Mouse (Mus musculus): Measurements from ENCODE around the gene H2-DMb2. TPM values are rescaled to one million over a fixed set of nuclear protein-coding genes. Genes with fewer than 3 reads are reported as not detected.
A peak's percentile ranks its signal among the peaks of the same experiment; 100 is the strongest.

The H2-DMb2 gene
- polyA plus RNA-seq, 1 experiment, result not detected

GRCm38 (mm10) chr17:34120814-34121171 is 22.3 kb upstream of the H2-DMb2 start:
- no peaks in the 10 kb centered on the region for H3K27me3 ChIP-seq (ENCODE audit: control insufficient read depth, insufficient read depth, low read length, poor library complexity, severe bottlenecking)
- H3K4me1 ChIP-seq (ENCODE audit: control insufficient read depth, insufficient read depth, low read length), result no peaks in the 10 kb centered on the region

GRCm38 (mm10) chr17:34121172-34121878 is 21.8 kb upstream of the H2-DMb2 start:
- H3K4me3 ChIP-seq (ENCODE audit: low read depth, low read length), result peak overlapping the region; percentile 95
- no peaks in the 10 kb centered on the region for H3K27me3 ChIP-seq (ENCODE audit: control insufficient read depth, insufficient read depth, low read length, poor library complexity, severe bottlenecking)
- H3K9ac ChIP-seq (ENCODE audit: low read depth, poor library complexity, severe bottlenecking), result peak overlapping the region; percentile 98
- H3K4me1 ChIP-seq (ENCODE audit: control insufficient read depth, insufficient read depth, low read length), result no peaks in the 10 kb centered on the region
- H3K36me3 ChIP-seq (ENCODE audit: control insufficient read depth, insufficient read depth, low read length, poor library complexity, severe bottlenecking), result peaks cover 29% of the 10 kb centered on the region
- no peaks in the 10 kb centered on the region for H3K9me3 ChIP-seq (replicated peaks; ENCODE audit: control insufficient read depth, insufficient read depth, low read length, poor library complexity, severe bottlenecking)
- H3K27ac ChIP-seq (ENCODE audit: insufficient read depth, low read length), result peak overlapping the region; percentile 85
- TF ChIP-seq EP300 (IDR thresholded peaks at IDR 0.05; ENCODE audit: insufficient read depth, low read depth, low read length) (no peak), CTCF (IDR thresholded peaks at IDR 0.05; ENCODE audit: low read depth, low read length) (no peak), POLR2A (IDR thresholded peaks at IDR 0.05; ENCODE audit: insufficient read depth, low read length) (no peak)

More at GRCm38 (mm10) chr17:34120814-34121171, 22.3 kb upstream of the H2-DMb2 start:
- Histone ChIP-seq H3K9me3 (replicated peaks; ENCODE audit: control insufficient read depth, insufficient read depth, low read length, poor library complexity, severe bottlenecking) (no peaks in the 10 kb centered on the region), H3K4me3 (ENCODE audit: low read depth, low read length) (peak overlapping the region; percentile 95), H3K36me3 (ENCODE audit: control insufficient read depth, insufficient read depth, low read length, poor library complexity, severe bottlenecking) (peaks cover 34% of the 10 kb centered on the region), H3K9ac (ENCODE audit: low read depth, poor library complexity, severe bottlenecking) (peak overlapping the region; percentile 98), H3K27ac (ENCODE audit: insufficient read depth, low read length) (peak overlapping the region; percentile 88)
- TF ChIP-seq CTCF (IDR thresholded peaks at IDR 0.05; ENCODE audit: low read depth, low read length) (no peak), EP300 (IDR thresholded peaks at IDR 0.05; ENCODE audit: insufficient read depth, low read depth, low read length) (no peak; the same call in 1 of the 2 replicates), POLR2A (IDR thresholded peaks at IDR 0.05; ENCODE audit: insufficient read depth, low read length) (no peak)

- H3K4me3 ChIP-seq (ENCODE audit: low read depth, low read length), result peak overlapping the region; percentile 95
- H3K36me3 ChIP-seq (ENCODE audit: control insufficient read depth, insufficient read depth, low read length, poor library complexity, severe bottlenecking), result peaks cover 24% of the 10 kb centered on the region
- H3K9ac ChIP-seq (ENCODE audit: low read depth, poor library complexity, severe bottlenecking), result peak overlapping the region; percentile 98
- H3K4me1 ChIP-seq (ENCODE audit: control insufficient read depth, insufficient read depth, low read length), result peaks cover 2% of the 10 kb centered on the region
- peak overlapping the region; percentile 66 for H3K27ac ChIP-seq (ENCODE audit: insufficient read depth, low read length)
- TF ChIP-seq EP300 (IDR thresholded peaks at IDR 0.05; ENCODE audit: insufficient read depth, low read depth, low read length) (no peak), POLR2A (IDR thresholded peaks at IDR 0.05; ENCODE audit: insufficient read depth, low read length) (no peak), CTCF (IDR thresholded peaks at IDR 0.05; ENCODE audit: low read depth, low read length) (no peak)
- H3K27me3 ChIP-seq (ENCODE audit: control insufficient read depth, insufficient read depth, low read length, poor library complexity, severe bottlenecking), result no peaks in the 10 kb centered on the region
- H3K9me3 ChIP-seq (replicated peaks; ENCODE audit: control insufficient read depth, insufficient read depth, low read length, poor library complexity, severe bottlenecking), result no peaks in the 10 kb centered on the region
Measured at GRCm38 (mm10) chr17:34121879-34122187, 21.3 kb upstream of the H2-DMb2 start.

- Histone ChIP-seq H3K4me3 (ENCODE audit: low read depth, low read length) (peak within 1 kb of the TSS; percentile 95), H3K9ac (ENCODE audit: low read depth, poor library complexity, severe bottlenecking) (peak within 1 kb of the TSS; percentile 98), H3K9me3 (replicated peaks; ENCODE audit: control insufficient read depth, insufficient read depth, low read length, poor library complexity, severe bottlenecking) (no peaks in the 10 kb centered on the region), H3K27me3 (ENCODE audit: control insufficient read depth, insufficient read depth, low read length, poor library complexity, severe bottlenecking) (no peaks in the 10 kb centered on the region), H3K27ac (ENCODE audit: insufficient read depth, low read length) (peak within 1 kb of the TSS; percentile 85), H3K36me3 (ENCODE audit: control insufficient read depth, insufficient read depth, low read length, poor library complexity, severe bottlenecking) (peaks cover 18% of the 10 kb centered on the region), H3K4me1 (ENCODE audit: control insufficient read depth, insufficient read depth, low read length) (peaks cover 2% of the 10 kb centered on the region)
- TF ChIP-seq EP300 (IDR thresholded peaks at IDR 0.05; ENCODE audit: insufficient read depth, low read depth, low read length), result no peak
- peak; percentile 65 for TF ChIP-seq POLR2A (IDR thresholded peaks at IDR 0.05; ENCODE audit: insufficient read depth, low read length)
Measured at GRCm38 (mm10) chr17:34122188-34122984, 20.7 kb upstream of the H2-DMb2 start, which contains the start of gene Brd2. TSS of gene Brd2 (minus strand) at chr17:34122634.

- no peaks in the 10 kb centered on the region for H3K27me3 ChIP-seq (ENCODE audit: control insufficient read depth, insufficient read depth, low read length, poor library complexity, severe bottlenecking)
- peak overlapping the region; percentile 68 for H3K4me3 ChIP-seq (ENCODE audit: low read depth, low read length)
- no peaks in the 10 kb centered on the region for H3K9me3 ChIP-seq (replicated peaks; ENCODE audit: control insufficient read depth, insufficient read depth, low read length, poor library complexity, severe bottlenecking)
- H3K4me1 ChIP-seq (ENCODE audit: control insufficient read depth, insufficient read depth, low read length), result peaks cover 2% of the 10 kb centered on the region
- TF ChIP-seq POLR2A (IDR thresholded peaks at IDR 0.05; ENCODE audit: insufficient read depth, low read length) (no peak), CTCF (IDR thresholded peaks at IDR 0.05; ENCODE audit: low read depth, low read length) (no peak), EP300 (IDR thresholded peaks at IDR 0.05; ENCODE audit: insufficient read depth, low read depth, low read length) (no peak)
- H3K27ac ChIP-seq (ENCODE audit: insufficient read depth, low read length), result peak overlapping the region; percentile 67
- H3K36me3 ChIP-seq (ENCODE audit: control insufficient read depth, insufficient read depth, low read length, poor library complexity, severe bottlenecking), result peaks cover 12% of the 10 kb centered on the region
- H3K9ac ChIP-seq (ENCODE audit: low read depth, poor library complexity, severe bottlenecking), result peak overlapping the region; percentile 98
Measured at GRCm38 (mm10) chr17:34123111-34123510, 20.0 kb upstream of the H2-DMb2 start.

- Histone ChIP-seq H3K9me3 (replicated peaks; ENCODE audit: control insufficient read depth, insufficient read depth, low read length, poor library complexity, severe bottlenecking) (no peaks in the 10 kb centered on the region), H3K27ac (ENCODE audit: insufficient read depth, low read length) (peak overlapping the region; percentile 67), H3K4me1 (ENCODE audit: control insufficient read depth, insufficient read depth, low read length) (peaks cover 2% of the 10 kb centered on the region), H3K4me3 (ENCODE audit: low read depth, low read length) (peak overlapping the region; percentile 57), H3K36me3 (ENCODE audit: control insufficient read depth, insufficient read depth, low read length, poor library complexity, severe bottlenecking) (peaks cover 8% of the 10 kb centered on the region), H3K9ac (ENCODE audit: low read depth, poor library complexity, severe bottlenecking) (peak overlapping the region; percentile 98), H3K27me3 (ENCODE audit: control insufficient read depth, insufficient read depth, low read length, poor library complexity, severe bottlenecking) (no peaks in the 10 kb centered on the region)
- TF ChIP-seq POLR2A (IDR thresholded peaks at IDR 0.05; ENCODE audit: insufficient read depth, low read length) (no peak), CTCF (IDR thresholded peaks at IDR 0.05; ENCODE audit: low read depth, low read length) (no peak), EP300 (IDR thresholded peaks at IDR 0.05; ENCODE audit: insufficient read depth, low read depth, low read length) (no peak)
Measured at GRCm38 (mm10) chr17:34123518-34123917, 19.6 kb upstream of the H2-DMb2 start.

Data from ES-Bruce4 (cell line).